Mouse (Mus musculus) spleen, adult 18-20 months (tissue): ENCODE results near the gene Olfr1164.

Source experiments
- DNase-seq, 2 experiments: peaks; one replicate each; pipeline ENCODE4 v3.0.0; 2022; ENCODE audit warnings: mixed read lengths in 2 of 2

Gene Olfr1164

GRCm38 (mm10) chr2:88093866-88094265, at the start of gene Olfr1164:
Gene Olfr1164 (minus strand): TSS chr2:88093966.
- no peak for DNase-seq

GRCm38 (mm10) chr2:88128172-88128571, 34.4 kb upstream of the Olfr1164 start, which contains the start of gene Olfr1166:
Gene Olfr1166 (minus strand): TSS chr2:88128272.
- DNase-seq, result no peak

- DNase-seq, result no peak
These were observed 22.0 kb downstream of the Olfr1164 start, which contains the start of gene Olfr1163 for GRCm38 (mm10) chr2:88071730-88072129. Gene Olfr1163 (minus strand): TSS chr2:88071830.

GRCm38 (mm10) chr2:88063587-88063986, 30.2 kb downstream of the Olfr1164 start:
- no peak for DNase-seq

GRCm38 (mm10) chr2:88051029-88051428, 42.7 kb downstream of the Olfr1164 start, which contains the start of gene Olfr1162:
Gene Olfr1162 (minus strand): TSS chr2:88051129.
- DNase-seq, result no peak
